Mouse (Mus musculus): ENCODE results near the gene Bbs4. TPM values are rescaled to one million over a fixed set of nuclear protein-coding genes. Genes with fewer than 3 reads are reported as not detected.
"Not testable (repeated sequence)": the region's sequence is repeated elsewhere in the genome, so short reads cannot be mapped to it uniquely, and the experiment has no call there.

Bbs4 gene
- polyA plus RNA-seq (2015; fragmentation: Nextera tagmentation; extraction: Ambion mirVana) = 6.3 and 7.5 TPM in 2 replicates

GRCm38 (mm10) chr9:59353253-59353639 lies at the start of gene Bbs4:
Bbs4 (minus strand) TSS chr9:59353508.
- H3K27me3 ChIP-seq (ENCODE audit: control insufficient read depth, insufficient read depth, low read length) = no peaks in the 10 kb centered on the region
- peak within 1 kb of the TSS; percentile 84 for H3K9ac ChIP-seq (ENCODE audit: low read length)
- no peaks in the 10 kb centered on the region for H3K9me3 ChIP-seq (replicated peaks; ENCODE audit: control insufficient read depth, low read length)
- H3K4me2 ChIP-seq (ENCODE audit: low read depth, low read length) = peak within 1 kb of the TSS; percentile 85
- peak within 1 kb of the TSS; percentile 89 for H3K27ac ChIP-seq (ENCODE audit: low read length)
- peak; percentile 96 for ATAC-seq (replicated peaks; ENCODE audit: extremely low read depth, insufficient read depth, low FRiP score)
- H3K4me3 ChIP-seq (ENCODE audit: low read length) = peak within 1 kb of the TSS; percentile 84
- WGBS = under 1% methylated on average over 32 of the region's 32 CpGs
- no peaks in the 10 kb centered on the region for H3K36me3 ChIP-seq (ENCODE audit: control insufficient read depth, insufficient read depth)
- H3K4me1 ChIP-seq (ENCODE audit: control insufficient read depth, insufficient read depth, low read length) = peaks cover 3% of the 10 kb centered on the region; the same call in 1 of the 2 replicates

GRCm38 (mm10) chr9:59389086-59389485 lies 35.8 kb upstream of the Bbs4 start:
- no peak overlapping the region for H3K27ac ChIP-seq (ENCODE audit: low read length)
- WGBS = 81% methylated on average over 4 of the region's 4 CpGs
- no peaks in the 10 kb centered on the region for H3K9me3 ChIP-seq (replicated peaks; ENCODE audit: control insufficient read depth, low read length)
- no peak overlapping the region for H3K9ac ChIP-seq (ENCODE audit: low read length)
- H3K4me1 ChIP-seq (ENCODE audit: control insufficient read depth, insufficient read depth, low read length) = no peaks in the 10 kb centered on the region
- no peak for ATAC-seq (replicated peaks; ENCODE audit: extremely low read depth, insufficient read depth, low FRiP score)
- no peaks in the 10 kb centered on the region for H3K27me3 ChIP-seq (ENCODE audit: control insufficient read depth, insufficient read depth, low read length)
- no peak overlapping the region for H3K4me2 ChIP-seq (ENCODE audit: low read depth, low read length)
- peaks cover 29% of the 10 kb centered on the region for H3K36me3 ChIP-seq (ENCODE audit: control insufficient read depth, insufficient read depth)
- H3K4me3 ChIP-seq (ENCODE audit: low read length) = no peak overlapping the region

- Histone ChIP-seq H3K4me3 (ENCODE audit: low read length) (no peak overlapping the region), H3K9ac (ENCODE audit: low read length) (no peak overlapping the region), H3K4me2 (ENCODE audit: low read depth, low read length) (no peak overlapping the region), H3K4me1 (ENCODE audit: control insufficient read depth, insufficient read depth, low read length) (no peaks in the 10 kb centered on the region), H3K36me3 (ENCODE audit: control insufficient read depth, insufficient read depth) (peaks cover 24% of the 10 kb centered on the region), H3K27ac (ENCODE audit: low read length) (no peak overlapping the region), H3K27me3 (ENCODE audit: control insufficient read depth, insufficient read depth, low read length) (no peaks in the 10 kb centered on the region), H3K9me3 (replicated peaks; ENCODE audit: control insufficient read depth, low read length) (no peaks in the 10 kb centered on the region)
- WGBS = 77% methylated on average over 1 of the region's 1 CpGs
- no peak for ATAC-seq (replicated peaks; ENCODE audit: extremely low read depth, insufficient read depth, low FRiP score)
Observed at GRCm38 (mm10) chr9:59388311-59388710, 35.0 kb upstream of the Bbs4 start.

GRCm38 (mm10) chr9:59387461-59387860 lies 34.2 kb upstream of the Bbs4 start:
- no peak for ATAC-seq (replicated peaks; ENCODE audit: extremely low read depth, insufficient read depth, low FRiP score)
- peaks cover 16% of the 10 kb centered on the region for H3K36me3 ChIP-seq (ENCODE audit: control insufficient read depth, insufficient read depth)
- no peak overlapping the region for H3K4me3 ChIP-seq (ENCODE audit: low read length)
- H3K9me3 ChIP-seq (replicated peaks; ENCODE audit: control insufficient read depth, low read length) = no peaks in the 10 kb centered on the region
- WGBS = 56% methylated on average over 3 of the region's 3 CpGs
- no peak overlapping the region for H3K27ac ChIP-seq (ENCODE audit: low read length)
- no peak overlapping the region for H3K9ac ChIP-seq (ENCODE audit: low read length)
- no peak overlapping the region for H3K4me2 ChIP-seq (ENCODE audit: low read depth, low read length)
- H3K4me1 ChIP-seq (ENCODE audit: control insufficient read depth, insufficient read depth, low read length) = no peaks in the 10 kb centered on the region
- H3K27me3 ChIP-seq (ENCODE audit: control insufficient read depth, insufficient read depth, low read length) = no peaks in the 10 kb centered on the region

GRCm38 (mm10) chr9:59375626-59376025 lies 22.3 kb upstream of the Bbs4 start:
- Histone ChIP-seq H3K4me1 (ENCODE audit: control insufficient read depth, insufficient read depth, low read length) (no peaks in the 10 kb centered on the region), H3K27ac (ENCODE audit: low read length) (no peak overlapping the region), H3K4me3 (ENCODE audit: low read length) (no peak overlapping the region), H3K4me2 (ENCODE audit: low read depth, low read length) (no peak overlapping the region), H3K27me3 (ENCODE audit: control insufficient read depth, insufficient read depth, low read length) (no peaks in the 10 kb centered on the region), H3K9me3 (replicated peaks; ENCODE audit: control insufficient read depth, low read length) (peaks cover 10% of the 10 kb centered on the region), H3K9ac (ENCODE audit: low read length) (no peak overlapping the region), H3K36me3 (ENCODE audit: control insufficient read depth, insufficient read depth) (no peaks in the 10 kb centered on the region)
- WGBS = 85% methylated on average over 15 of the region's 15 CpGs
- no peak for ATAC-seq (replicated peaks; ENCODE audit: extremely low read depth, insufficient read depth, low FRiP score)

- ATAC-seq (replicated peaks; ENCODE audit: extremely low read depth, insufficient read depth, low FRiP score) = no peak
- no peak overlapping the region for H3K4me3 ChIP-seq (ENCODE audit: low read length)
- no peak overlapping the region for H3K4me2 ChIP-seq (ENCODE audit: low read depth, low read length)
- H3K36me3 ChIP-seq (ENCODE audit: control insufficient read depth, insufficient read depth) = no peaks in the 10 kb centered on the region
- no peaks in the 10 kb centered on the region for H3K27me3 ChIP-seq (ENCODE audit: control insufficient read depth, insufficient read depth, low read length)
- 85% methylated on average over 9 of the region's 9 CpGs for WGBS
- H3K9ac ChIP-seq (ENCODE audit: low read length) = no peak overlapping the region
- H3K27ac ChIP-seq (ENCODE audit: low read length) = no peak overlapping the region
- H3K4me1 ChIP-seq (ENCODE audit: control insufficient read depth, insufficient read depth, low read length) = no peaks in the 10 kb centered on the region
- peaks cover 10% of the 10 kb centered on the region for H3K9me3 ChIP-seq (replicated peaks; ENCODE audit: control insufficient read depth, low read length)
Observed at GRCm38 (mm10) chr9:59369646-59370045, 16.3 kb upstream of the Bbs4 start.

- Histone ChIP-seq H3K4me1 (ENCODE audit: control insufficient read depth, insufficient read depth, low read length) (no peaks in the 10 kb centered on the region), H3K9me3 (replicated peaks; ENCODE audit: control insufficient read depth, low read length) (peaks cover 10% of the 10 kb centered on the region), H3K9ac (ENCODE audit: low read length) (no peak overlapping the region), H3K4me3 (ENCODE audit: low read length) (no peak overlapping the region), H3K27me3 (ENCODE audit: control insufficient read depth, insufficient read depth, low read length) (no peaks in the 10 kb centered on the region), H3K27ac (ENCODE audit: low read length) (no peak overlapping the region), H3K4me2 (ENCODE audit: low read depth, low read length) (no peak overlapping the region), H3K36me3 (ENCODE audit: control insufficient read depth, insufficient read depth) (no peaks in the 10 kb centered on the region)
- no peak for ATAC-seq (replicated peaks; ENCODE audit: extremely low read depth, insufficient read depth, low FRiP score)
- 58% methylated on average over 5 of the region's 5 CpGs for WGBS
Observed at GRCm38 (mm10) chr9:59369220-59369619, 15.9 kb upstream of the Bbs4 start.

- H3K4me2 ChIP-seq (ENCODE audit: low read depth, low read length); H3K36me3 ChIP-seq (ENCODE audit: control insufficient read depth, insufficient read depth); H3K4me1 ChIP-seq (ENCODE audit: control insufficient read depth, insufficient read depth, low read length); H3K9ac ChIP-seq (ENCODE audit: low read length); H3K27me3 ChIP-seq (ENCODE audit: control insufficient read depth, insufficient read depth, low read length); H3K4me3 ChIP-seq (ENCODE audit: low read length); H3K9me3 ChIP-seq (replicated peaks; ENCODE audit: control insufficient read depth, low read length); ATAC-seq (replicated peaks; ENCODE audit: extremely low read depth, insufficient read depth, low FRiP score); H3K27ac ChIP-seq (ENCODE audit: low read length): not testable (repeated sequence)
- 22% methylated on average over 1 of the region's 3 CpGs for WGBS
Observed at GRCm38 (mm10) chr9:59360487-59360886, 7.2 kb upstream of the Bbs4 start.

- not testable (repeated sequence) for H3K4me1 ChIP-seq (ENCODE audit: control insufficient read depth, insufficient read depth, low read length); ATAC-seq (replicated peaks; ENCODE audit: extremely low read depth, insufficient read depth, low FRiP score); H3K4me2 ChIP-seq (ENCODE audit: low read depth, low read length); H3K9me3 ChIP-seq (replicated peaks; ENCODE audit: control insufficient read depth, low read length); H3K4me3 ChIP-seq (ENCODE audit: low read length); H3K27me3 ChIP-seq (ENCODE audit: control insufficient read depth, insufficient read depth, low read length); H3K36me3 ChIP-seq (ENCODE audit: control insufficient read depth, insufficient read depth); H3K9ac ChIP-seq (ENCODE audit: low read length); H3K27ac ChIP-seq (ENCODE audit: low read length)
- WGBS = 38% methylated on average over 1 of the region's 1 CpGs
Observed at GRCm38 (mm10) chr9:59358041-59358440, 4.7 kb upstream of the Bbs4 start.
